Mouse (Mus musculus) MN1 (cell line): Measurements from ENCODE around the gene Tmem127.
"Not testable (repeated sequence)": the region's sequence is repeated elsewhere in the genome, so short reads cannot be mapped to it uniquely, and the experiment has no call there.

Experiments used
- DNase-seq: peaks from one replicate; pipeline ENCODE4 v3.0.0-alpha.2; 2016; ENCODE audit warnings: low spot score

The Tmem127 gene

GRCm38 (mm10) chr2:127267854-127268253, 20.1 kb downstream of the Tmem127 start:
- no peak for DNase-seq

GRCm38 (mm10) chr2:127269491-127270299, 22.0 kb downstream of the Tmem127 start, which contains the start of gene Stard7:
Stard7 (plus strand) TSS chr2:127270218.
- peak; percentile 97 for DNase-seq

DNA sequence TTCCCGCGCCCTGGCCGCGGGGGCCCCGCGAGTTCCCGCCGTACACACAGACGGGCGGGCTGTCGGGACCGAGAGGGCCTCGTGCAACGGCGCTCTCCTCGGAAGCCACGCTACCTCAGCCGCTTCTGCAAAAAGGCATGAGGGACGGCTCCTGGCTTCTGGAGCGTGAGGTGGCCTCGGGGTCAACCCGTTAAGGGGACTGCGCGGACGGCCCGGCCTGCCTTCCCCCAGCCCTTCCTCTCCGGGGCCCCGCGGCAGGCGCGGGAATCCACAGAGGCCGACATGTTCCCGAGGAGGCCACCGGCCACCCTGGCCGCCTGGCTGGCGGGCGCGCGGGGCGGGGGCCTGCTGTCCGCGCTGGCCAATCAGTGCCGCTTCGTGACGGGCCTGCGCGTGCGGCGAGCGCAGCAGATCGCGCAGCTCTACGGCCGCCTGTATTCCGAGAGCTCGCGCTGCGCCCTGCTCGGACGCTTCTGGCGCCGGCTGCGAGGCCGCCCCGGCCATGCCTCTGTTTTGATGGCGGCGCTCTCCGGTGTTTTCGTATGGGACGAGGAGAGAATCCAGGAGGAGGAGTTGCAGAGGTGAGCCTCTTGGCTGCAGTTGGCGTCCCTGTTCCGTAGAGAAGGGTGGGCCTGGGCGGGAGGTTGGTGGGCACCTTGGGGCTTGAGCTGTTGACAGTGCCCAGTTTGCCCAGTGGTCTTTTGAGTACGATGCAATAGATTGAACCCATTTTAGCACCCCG, 22.8 kb downstream of the Tmem127 start:
- DNase-seq = peak; percentile 90

- DNase-seq = peak; percentile 28
These were observed 23.4 kb downstream of the Tmem127 start for GRCm38 (mm10) chr2:127271042-127271515.

DNA sequence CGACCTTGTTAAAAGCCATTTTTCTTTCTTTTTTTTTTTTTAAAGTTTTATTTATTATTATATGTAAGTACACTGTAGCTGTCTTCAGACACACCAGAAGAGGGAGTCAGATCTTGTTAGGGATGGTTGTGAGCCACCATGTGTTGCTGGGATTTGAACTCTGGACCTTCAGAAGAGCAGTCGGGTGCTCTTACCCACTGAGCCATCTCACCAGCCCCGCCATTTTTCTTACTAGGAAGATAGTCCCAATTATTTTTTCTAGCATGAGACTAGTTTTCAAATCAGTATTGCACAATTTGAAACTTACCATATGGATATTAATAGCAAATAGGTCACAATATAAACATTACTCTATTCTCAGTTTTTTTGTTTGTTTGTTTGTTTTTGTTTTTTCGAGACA, 24.3 kb downstream of the Tmem127 start:
- DNase-seq = not testable (repeated sequence)

GRCm38 (mm10) chr2:127272806-127273205, 25.1 kb downstream of the Tmem127 start:
- DNase-seq = no peak

DNA sequence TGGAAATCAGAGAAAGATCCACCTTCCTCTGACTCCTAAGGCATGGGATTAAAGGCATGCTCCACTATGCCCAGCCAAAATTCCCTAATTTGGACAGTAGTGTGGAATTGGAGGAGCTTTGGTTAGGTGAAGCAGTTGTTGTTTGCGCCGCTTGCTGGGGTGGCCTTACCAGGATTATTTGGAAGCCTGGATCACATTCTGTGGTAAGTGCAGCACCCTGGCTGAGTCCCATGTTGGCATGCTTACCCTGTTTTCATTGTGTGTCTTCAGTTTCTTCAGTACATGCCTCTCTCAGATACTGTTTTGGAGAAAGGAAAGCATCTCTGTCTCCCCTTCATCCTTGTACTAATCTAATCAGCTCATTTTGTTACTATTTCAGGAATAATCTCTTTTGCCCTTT, 26.9 kb downstream of the Tmem127 start:
- no peak for DNase-seq

- DNase-seq = no peak
These were observed 28.0 kb downstream of the Tmem127 start for GRCm38 (mm10) chr2:127275551-127276320.

DNA sequence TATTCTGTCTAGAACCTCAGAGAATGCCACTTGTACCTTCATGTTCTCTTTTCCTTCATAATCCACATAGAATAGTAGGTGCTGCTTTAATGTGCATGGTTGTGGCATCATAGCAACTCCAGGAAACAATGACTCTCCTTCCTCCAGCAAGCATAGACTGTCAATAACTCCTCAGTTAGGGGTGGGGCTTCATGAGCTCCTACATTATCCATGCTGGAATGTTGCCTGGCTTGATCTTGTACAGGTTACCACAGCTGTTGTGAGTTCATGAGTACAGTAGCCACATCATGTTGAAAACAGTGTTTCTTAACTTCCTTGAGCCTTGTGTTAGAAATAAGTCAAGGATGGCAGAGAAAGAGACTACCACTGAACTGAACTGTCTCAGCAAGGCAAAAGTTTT, 30.5 kb downstream of the Tmem127 start:
- DNase-seq = no peak

- DNase-seq = no peak
These were observed 44.5 kb downstream of the Tmem127 start for GRCm38 (mm10) chr2:127292250-127292649.

- no peak for DNase-seq
These were observed 49.5 kb downstream of the Tmem127 start for GRCm38 (mm10) chr2:127297001-127297805.

GRCm38 (mm10) chr2:127298056-127298455, 50.3 kb downstream of the Tmem127 start:
- DNase-seq = no peak

- DNase-seq = no peak
These were observed 53.0 kb downstream of the Tmem127 start for GRCm38 (mm10) chr2:127300701-127301100.

DNA sequence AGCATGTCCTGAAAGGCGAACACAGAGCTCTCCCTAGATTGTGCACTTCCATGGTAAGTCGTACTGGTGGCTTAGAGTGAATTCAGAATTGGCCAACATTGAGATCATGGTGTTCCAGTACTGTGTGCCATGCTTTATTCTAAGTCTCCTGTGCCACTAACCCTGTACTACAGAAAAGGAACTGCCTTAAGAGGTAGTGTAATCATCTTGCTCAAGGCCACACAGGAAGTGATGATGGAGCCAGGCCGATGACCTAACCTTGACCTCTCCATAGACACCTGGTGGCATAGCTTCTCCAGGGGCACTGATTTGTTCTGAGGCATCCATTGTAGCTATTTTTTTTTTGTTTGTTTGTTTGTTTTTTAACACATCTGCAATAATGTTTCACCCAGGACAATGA, 54.2 kb downstream of the Tmem127 start:
- DNase-seq = no peak

DNA sequence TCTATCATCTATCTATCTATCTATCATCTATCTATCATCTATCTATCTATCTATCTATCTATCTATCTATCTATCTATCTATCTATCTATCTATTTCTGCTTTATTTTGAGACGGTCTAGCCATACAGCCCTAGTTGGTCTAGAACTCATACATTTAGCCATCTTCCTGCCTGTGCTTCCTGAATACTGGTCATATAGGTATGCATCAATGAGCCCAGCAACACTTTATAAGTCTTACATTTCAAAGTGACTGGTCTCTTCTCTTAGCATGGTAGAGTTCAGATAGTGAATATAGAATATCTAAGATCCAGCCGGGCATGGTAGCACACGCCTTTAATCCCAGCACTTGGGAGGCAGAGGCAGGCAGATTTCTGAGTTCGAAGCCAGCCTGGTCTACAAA, 56.5 kb downstream of the Tmem127 start:
- peak; percentile 19 for DNase-seq

DNA sequence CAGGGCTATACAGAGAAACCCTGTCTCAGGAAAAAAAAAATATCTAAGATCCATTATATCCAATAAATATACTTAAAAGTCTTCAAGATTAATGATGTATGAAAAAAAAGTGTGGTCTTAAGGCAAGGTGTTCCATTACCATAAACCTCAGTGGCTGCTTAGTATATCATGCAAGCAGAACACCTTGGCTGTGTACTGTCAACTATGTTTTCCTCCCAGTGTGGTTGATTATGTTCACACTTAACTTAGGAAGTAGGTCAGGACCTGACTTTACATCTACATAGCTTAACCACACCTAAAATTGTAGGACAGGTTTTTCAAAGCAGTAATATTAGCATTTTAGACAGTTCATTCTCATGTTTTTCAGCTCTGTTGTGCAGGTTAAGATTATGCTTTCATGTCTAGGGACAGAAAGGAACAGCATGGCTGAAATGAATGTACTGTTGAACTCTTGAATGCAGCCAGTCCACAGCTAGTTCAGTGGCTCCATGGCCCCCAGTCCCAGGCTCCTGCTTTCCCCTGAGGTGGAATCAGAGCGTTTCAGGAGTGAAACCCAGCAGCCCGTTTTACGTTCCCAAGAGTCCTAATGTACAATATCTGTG, 57.0 kb downstream of the Tmem127 start:
- no peak for DNase-seq

DNA sequence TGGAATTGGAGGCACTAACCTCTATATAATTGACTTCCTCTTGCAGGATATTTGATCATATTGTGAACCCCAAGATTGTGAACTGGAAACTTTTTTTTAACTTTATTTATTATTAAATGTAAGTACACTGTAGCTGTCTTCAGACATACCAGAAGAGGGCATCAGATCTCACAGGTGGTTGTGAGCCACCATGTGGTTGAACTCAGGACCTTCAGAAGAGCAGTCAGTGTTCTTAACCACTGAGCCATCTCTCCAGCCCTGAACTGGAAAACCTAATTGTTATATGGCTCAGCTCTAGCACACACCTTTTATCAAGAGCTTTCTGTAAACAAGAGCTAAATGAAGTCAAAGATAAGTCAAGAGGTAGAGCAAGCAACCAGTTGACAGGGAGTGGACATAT, 58.4 kb downstream of the Tmem127 start:
- no peak for DNase-seq

DNA sequence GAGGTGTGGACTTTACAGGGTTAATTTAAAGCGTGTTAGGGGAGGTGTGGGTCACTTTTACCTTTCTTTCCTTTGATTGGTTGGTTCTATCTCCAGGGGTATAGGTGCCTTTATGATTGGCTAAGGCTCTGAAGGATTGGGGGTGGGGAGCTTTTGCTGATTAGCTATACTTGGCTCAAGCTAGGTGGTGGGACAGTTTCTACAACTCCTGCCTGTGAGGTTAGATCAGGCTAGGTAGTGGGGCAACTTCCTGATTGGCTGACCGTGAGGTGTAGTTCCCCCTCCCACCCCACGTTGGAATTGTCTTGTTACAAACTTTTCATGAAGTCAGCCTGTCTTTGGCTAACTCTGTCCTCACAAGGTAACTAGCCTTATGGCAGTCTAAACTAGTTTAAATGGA, 59.5 kb downstream of the Tmem127 start:
- no peak for DNase-seq

DNA sequence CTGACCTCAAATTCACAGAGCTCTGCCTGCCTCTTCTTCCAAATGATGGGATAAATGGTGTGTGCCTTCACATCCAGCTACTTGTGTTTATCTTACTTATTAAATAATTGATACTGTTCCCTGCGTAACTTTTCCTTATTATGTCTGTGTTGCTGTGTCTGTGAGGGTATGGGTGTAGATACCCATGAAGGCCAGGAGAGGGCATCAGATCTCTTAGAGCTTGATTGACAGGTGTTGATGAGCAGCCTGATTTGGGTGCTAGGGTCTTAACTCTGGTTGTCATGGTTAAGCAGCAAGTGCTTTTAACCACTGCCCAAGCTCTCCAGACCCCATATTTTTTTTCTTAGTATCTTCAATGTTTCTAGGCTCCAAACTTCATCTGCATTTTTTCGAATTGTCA, 61.0 kb downstream of the Tmem127 start:
- DNase-seq = no peak

GRCm38 (mm10) chr2:127310246-127310645, 62.5 kb downstream of the Tmem127 start:
- DNase-seq = no peak

GRCm38 (mm10) chr2:127310685-127311084, 63.0 kb downstream of the Tmem127 start:
- DNase-seq = no peak
